In the genomic region with DNA sequence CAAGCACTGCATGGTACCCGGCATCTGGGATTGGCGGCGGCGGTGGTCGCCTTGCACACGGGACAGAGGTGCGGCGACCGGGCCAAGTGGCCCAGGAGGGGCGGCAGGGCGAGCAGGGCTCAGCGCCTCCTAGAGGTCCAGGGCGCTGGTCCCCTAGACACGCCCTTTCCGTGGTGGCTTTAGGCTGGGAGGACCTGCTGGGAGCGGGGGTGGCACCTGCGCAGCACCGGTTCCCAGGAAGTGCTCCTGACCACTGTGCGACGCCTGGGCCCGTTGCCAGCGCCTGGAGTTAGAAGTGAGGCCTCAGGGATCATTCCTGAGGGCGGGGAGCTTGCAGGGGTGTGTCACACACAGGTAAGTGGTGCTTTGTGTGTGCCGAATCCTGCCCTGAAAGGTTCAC, we compare ENCODE assay signal across 8 mouse cellular contexts. TPM values are rescaled to one million over a fixed set of nuclear protein-coding genes. Genes with fewer than 3 reads are reported as not detected.
DNase-seq lines count a peak whose midpoint lies in the region; ATAC-seq and TF ChIP-seq lines count a peak whose summit lies in the region.

Gene Slc44a3 (minus strand): TSS at position 229 of the 400 bp plus-strand sequence.

- DNase-seq in heart, postnatal 10 days, result no peak
- DNase-seq in frontal cortex, postnatal 14 days (ENCODE audit: low spot score in 2 of 2), result no peak
- no peak for DNase-seq in gastrocnemius, postnatal 25 days

- no peaks in the 10 kb centered on the region for H3K36me3 ChIP-seq in heart, embryonic 13.5 days
- H3K36me3 ChIP-seq in embryonic facial prominence, embryonic 13.5 days, result no peaks in the 10 kb centered on the region
- 0 out of 2 replicates have a peak, but pooled peaks cover 1% of the 10 kb centered on the region for H3K36me3 ChIP-seq in intestine, postnatal 0 days (ENCODE audit: control insufficient read depth, insufficient read depth)
- H3K36me3 ChIP-seq in liver, embryonic 16.5 days (ENCODE audit: control insufficient read depth, insufficient read depth), result no peaks in the 10 kb centered on the region
- H3K36me3 ChIP-seq in neural tube, embryonic 14.5 days (ENCODE audit: control insufficient read depth, insufficient read depth, low read length), result no peaks in the 10 kb centered on the region

- peak within 1 kb of the TSS; percentile 72 for H3K9ac ChIP-seq in heart, embryonic 13.5 days
- H3K9ac ChIP-seq in embryonic facial prominence, embryonic 13.5 days, result peak within 1 kb of the TSS; percentile 6; the same call in 1 of the 2 replicates
- peak within 1 kb of the TSS; percentile 54 for H3K9ac ChIP-seq in intestine, postnatal 0 days (ENCODE audit: low read depth, low read length)
- H3K9ac ChIP-seq in liver, embryonic 16.5 days (ENCODE audit: low read depth, low read length), result peak within 1 kb of the TSS; percentile 46; the same call in 1 of the 2 replicates
- no peak within 1 kb of the TSS for H3K9ac ChIP-seq in neural tube, embryonic 14.5 days (replicated peaks; ENCODE audit: low read depth, low read length)

- peak; percentile 78 for TF ChIP-seq CTCF in intestine, postnatal 0 days (IDR thresholded peaks at IDR 0.05; ENCODE audit: low read depth)

- H3K27me3 ChIP-seq in heart, embryonic 13.5 days (replicated peaks), result peaks cover 34% of the 10 kb centered on the region
- H3K27me3 ChIP-seq in embryonic facial prominence, embryonic 13.5 days, result peaks cover 34% of the 10 kb centered on the region
- no peaks in the 10 kb centered on the region for H3K27me3 ChIP-seq in intestine, postnatal 0 days (replicated peaks; ENCODE audit: control insufficient read depth, insufficient read depth, low read length)
- no peaks in the 10 kb centered on the region for H3K27me3 ChIP-seq in liver, embryonic 16.5 days (ENCODE audit: control insufficient read depth, insufficient read depth, low read depth, low read length)
- no peaks in the 10 kb centered on the region for H3K27me3 ChIP-seq in neural tube, embryonic 14.5 days (ENCODE audit: control insufficient read depth, insufficient read depth, low read length)

- no peak within 1 kb of the TSS for H3K27ac ChIP-seq in heart, embryonic 13.5 days (replicated peaks)
- no peak within 1 kb of the TSS; the same call in 1 of the 2 replicates for H3K27ac ChIP-seq in embryonic facial prominence, embryonic 13.5 days
- peak within 1 kb of the TSS; percentile 75 for H3K27ac ChIP-seq in intestine, postnatal 0 days (ENCODE audit: low read depth, low read length)
- peak within 1 kb of the TSS; percentile 76 for H3K27ac ChIP-seq in liver, embryonic 16.5 days (ENCODE audit: low read length)
- no peak within 1 kb of the TSS for H3K27ac ChIP-seq in neural tube, embryonic 14.5 days (ENCODE audit: low read depth, low read length)

- no peaks in the 10 kb centered on the region for H3K9me3 ChIP-seq in heart, embryonic 13.5 days
- H3K9me3 ChIP-seq in embryonic facial prominence, embryonic 13.5 days, result no peaks in the 10 kb centered on the region
- H3K9me3 ChIP-seq in intestine, postnatal 0 days (ENCODE audit: control insufficient read depth), result no peaks in the 10 kb centered on the region
- H3K9me3 ChIP-seq in liver, embryonic 16.5 days (replicated peaks; ENCODE audit: control insufficient read depth, low read length), result no peaks in the 10 kb centered on the region
- no peaks in the 10 kb centered on the region for H3K9me3 ChIP-seq in neural tube, embryonic 14.5 days (ENCODE audit: control insufficient read depth, low read length)

- WGBS in heart, embryonic 13.5 days, result 2% methylated on average over 24 of the region's 24 CpGs
- 4% methylated on average over 24 of the region's 24 CpGs for WGBS in embryonic facial prominence, embryonic 13.5 days
- WGBS in intestine, postnatal 0 days, result 5% methylated on average over 24 of the region's 24 CpGs
- 6% methylated on average over 24 of the region's 24 CpGs for WGBS in liver, embryonic 16.5 days (ENCODE audit: insufficient replicate concordance)
- WGBS in neural tube, embryonic 14.5 days, result 2% methylated on average over 24 of the region's 24 CpGs

- peak; percentile 54; the same call in 1 of the 2 replicates for ATAC-seq in heart, embryonic 13.5 days (ENCODE audit: extremely low read depth, insufficient number of reproducible peaks, low FRiP score, low TSS enrichment)
- ATAC-seq in embryonic facial prominence, embryonic 13.5 days (ENCODE audit: insufficient number of reproducible peaks, insufficient read depth, low FRiP score, low TSS enrichment, low read depth), result peak; percentile 61
- ATAC-seq in intestine, postnatal 0 days, result peak; percentile 92
- peak; percentile 86 for ATAC-seq in liver, embryonic 16.5 days (ENCODE audit: low read depth)
- peak; percentile 34; the same call in 1 of the 2 replicates for ATAC-seq in neural tube, embryonic 14.5 days (ENCODE audit: low read depth)

- intact Hi-C loops in heart, postnatal 10 days (cut with DNase I), result loop anchor here (10.0 kb wide), 2 partner anchors 227 to 603 kb away; no protein-coding TSS in a partner anchor

- H3K4me1 ChIP-seq in heart, embryonic 13.5 days, result peaks cover 32% of the 10 kb centered on the region
- H3K4me1 ChIP-seq in embryonic facial prominence, embryonic 13.5 days, result peaks cover 25% of the 10 kb centered on the region
- H3K4me1 ChIP-seq in intestine, postnatal 0 days (replicated peaks; ENCODE audit: control insufficient read depth, insufficient read depth, low read length), result peaks cover 3% of the 10 kb centered on the region; the same call in 1 of the 2 replicates
- peaks cover 4% of the 10 kb centered on the region; the same call in 1 of the 2 replicates for H3K4me1 ChIP-seq in liver, embryonic 16.5 days (ENCODE audit: control insufficient read depth, low read depth, low read length)
- H3K4me1 ChIP-seq in neural tube, embryonic 14.5 days (ENCODE audit: control insufficient read depth, insufficient read depth, low read length), result no peaks in the 10 kb centered on the region

- peak within 1 kb of the TSS; percentile 52 for H3K4me3 ChIP-seq in heart, embryonic 13.5 days
- H3K4me3 ChIP-seq in embryonic facial prominence, embryonic 13.5 days, result peak within 1 kb of the TSS; percentile 29
- H3K4me3 ChIP-seq in intestine, postnatal 0 days (ENCODE audit: low read depth, low read length), result peak within 1 kb of the TSS; percentile 50
- peak within 1 kb of the TSS; percentile 47 for H3K4me3 ChIP-seq in liver, embryonic 16.5 days (ENCODE audit: low read depth, low read length)
- H3K4me3 ChIP-seq in neural tube, embryonic 14.5 days (ENCODE audit: low read depth, low read length), result 0 out of 2 replicates have a peak within 1 kb of the TSS, but pooled peaks have one; percentile 2

- peak within 1 kb of the TSS; percentile 77 for H3K4me2 ChIP-seq in heart, embryonic 13.5 days
- peak within 1 kb of the TSS; percentile 54 for H3K4me2 ChIP-seq in embryonic facial prominence, embryonic 13.5 days
- peak within 1 kb of the TSS; percentile 75 for H3K4me2 ChIP-seq in intestine, postnatal 0 days (replicated peaks; ENCODE audit: low read depth)
- H3K4me2 ChIP-seq in liver, embryonic 16.5 days (ENCODE audit: low read depth, low read length), result peak within 1 kb of the TSS; percentile 24
- H3K4me2 ChIP-seq in neural tube, embryonic 14.5 days (ENCODE audit: low read depth, low read length), result peak within 1 kb of the TSS; percentile 46

RNA-seq across cellular contexts. Expression of gene Slc44a3, which starts in this region (rescaled TPM):
- polyA plus RNA-seq in heart, embryonic 13.5 days (2015; fragmentation: Nextera tagmentation; extraction: Ambion mirVana), result 1.0 and 1.1 TPM in 2 replicates
- total RNA-seq in heart, postnatal 10 days (2021), result under 1 TPM; 0.32 to 0.74 TPM
- 2.3 and 4.2 TPM in 2 replicates for polyA plus RNA-seq in embryonic facial prominence, embryonic 13.5 days (2015; fragmentation: Nextera tagmentation; extraction: Ambion mirVana)
- 23.7 and 25.2 TPM in 2 replicates for polyA plus RNA-seq in intestine, postnatal 0 days (2015; fragmentation: Nextera tagmentation; extraction: Ambion mirVana)
- 19.0 and 22.8 TPM in 2 replicates for polyA plus RNA-seq in liver, embryonic 16.5 days (2015; fragmentation: Nextera tagmentation; extraction: Ambion mirVana)
- polyA plus RNA-seq in neural tube, embryonic 14.5 days (2014; fragmentation: Nextera tagmentation; extraction: Ambion mirVana), result 0.85 and 1.5 TPM in 2 replicates
- total RNA-seq in gastrocnemius, postnatal 25 days (2021), result under 1 TPM in 1 of 2 experiments, not detected in 1; 0.40 TPM

Comparison
In these comparisons a context has a peak if more than half of its experiments do, and no peak if none do; other contexts are left out.
1. ATAC-seq: peak in every context shown above with its lines; median percentile 92 in intestine, postnatal 0 days; 86 in liver, embryonic 16.5 days; 61 in embryonic facial prominence, embryonic 13.5 days; 54 in heart, embryonic 13.5 days; 34 in neural tube, embryonic 14.5 days.
2. H3K27ac ChIP-seq: peak in intestine, postnatal 0 days (single experiment) and liver, embryonic 16.5 days (single experiment); none in heart, embryonic 13.5 days (single experiment), embryonic facial prominence, embryonic 13.5 days (single experiment) and neural tube, embryonic 14.5 days (single experiment).
3. H3K4me2 ChIP-seq: peak in every context shown above with its lines; median percentile 77 in heart, embryonic 13.5 days; 75 in intestine, postnatal 0 days; 54 in embryonic facial prominence, embryonic 13.5 days; 46 in neural tube, embryonic 14.5 days; 24 in liver, embryonic 16.5 days.
4. H3K4me3 ChIP-seq: peak in every context shown above with its lines; median percentile 52 in heart, embryonic 13.5 days; 50 in intestine, postnatal 0 days; 47 in liver, embryonic 16.5 days; 29 in embryonic facial prominence, embryonic 13.5 days; 2 in neural tube, embryonic 14.5 days.